In genomic region chr8:46740513-46741280, GRCm38 (mm10) we compare ENCODE assay signal across 8 mouse cellular contexts. TPM values are rescaled to one million over a fixed set of nuclear protein-coding genes. Genes with fewer than 3 reads are reported as not detected.
A peak's percentile ranks its signal among the peaks of the same experiment; 100 is the strongest.
DNase-seq lines count a peak whose midpoint lies in the region; ATAC-seq lines count a peak whose summit lies in the region.

No protein-coding gene starts in this region.

- under 1% methylated on average over 89 of the region's 97 CpGs for WGBS in intestine, embryonic 15.5 days
- WGBS in midbrain, embryonic 10.5 days = under 1% methylated on average over 96 of the region's 97 CpGs

- no peaks in the 10 kb centered on the region for H3K36me3 ChIP-seq in intestine, embryonic 15.5 days
- H3K36me3 ChIP-seq in midbrain, embryonic 10.5 days = 0 out of 2 replicates have a peak, but pooled peaks cover 4% of the 10 kb centered on the region

- peak; percentile 82 to 93 for DNase-seq in adrenal gland, adult (ENCODE audit: inconsistent age in 2 of 2, low spot score in 1 of 2)
- DNase-seq in embryo, embryonic 10.5 days (ENCODE audit: low spot score) = peak; percentile 73
- DNase-seq in gastrocnemius, postnatal 36 days = peak; percentile 66 to 70
- peak; percentile 64 for DNase-seq in left cerebral cortex, postnatal 4 days
- peak; percentile 78 for DNase-seq in midbrain, embryonic 10.5 days (ENCODE audit: low spot score)
- peak; percentile 77 for DNase-seq in right cerebral cortex, postnatal 25 days
- peak; percentile 55 to 60 for DNase-seq in urinary bladder, postnatal 36 days (ENCODE audit: low spot score in 2 of 2)

- intact Hi-C loops in gastrocnemius, postnatal 36 days (cut with DNase I) = loop anchor here (5.0 kb wide), 2 partner anchors 52 to 102 kb away; no protein-coding TSS in a partner anchor
- intact Hi-C loops in left cerebral cortex, postnatal 4 days (cut with DNase I) = no loop called here

- H3K27me3 ChIP-seq in intestine, embryonic 15.5 days (replicated peaks) = no peaks in the 10 kb centered on the region
- peaks cover 11% of the 10 kb centered on the region; the same call in 1 of the 2 replicates for H3K27me3 ChIP-seq in midbrain, embryonic 10.5 days (ENCODE audit: low read depth, poor library complexity, severe bottlenecking)

- peak overlapping the region; percentile 96 for H3K4me3 ChIP-seq in intestine, embryonic 15.5 days (replicated peaks)
- peak overlapping the region; percentile 93 for H3K4me3 ChIP-seq in midbrain, embryonic 10.5 days

- peak; percentile 67 for ATAC-seq in intestine, embryonic 15.5 days

- peak overlapping the region; percentile 97 for H3K9ac ChIP-seq in intestine, embryonic 15.5 days

- H3K27ac ChIP-seq in intestine, embryonic 15.5 days = peak overlapping the region; percentile 95
- H3K27ac ChIP-seq in midbrain, embryonic 10.5 days (replicated peaks) = peak overlapping the region; percentile 98

- H3K4me1 ChIP-seq in intestine, embryonic 15.5 days (replicated peaks) = peaks cover 22% of the 10 kb centered on the region
- peaks cover 24% of the 10 kb centered on the region for H3K4me1 ChIP-seq in midbrain, embryonic 10.5 days

- peak overlapping the region; percentile 75 for H3K4me2 ChIP-seq in intestine, embryonic 15.5 days (replicated peaks)

- H3K9me3 ChIP-seq in intestine, embryonic 15.5 days = no peaks in the 10 kb centered on the region
- H3K9me3 ChIP-seq in midbrain, embryonic 10.5 days (replicated peaks) = peaks cover 7% of the 10 kb centered on the region; the same call in 1 of the 2 replicates

RNA-seq across cellular contexts. Expression of gene Irf2, which starts 1.2 kb away (rescaled TPM):
- total RNA-seq in gastrocnemius, postnatal 36 days (2021) = 10 to 100 TPM; 27.3 to 36.0 TPM
- 26.6 and 34.7 TPM in 2 replicates for polyA plus RNA-seq in intestine, embryonic 15.5 days (2015; fragmentation: Nextera tagmentation; extraction: Ambion mirVana)
- 10 to 100 TPM; 23.1 to 26.0 TPM for total RNA-seq in left cerebral cortex, postnatal 4 days (2021)
- polyA plus RNA-seq in midbrain, embryonic 10.5 days (2016; fragmentation: Nextera tagmentation; extraction: Ambion mirVana) = 7.4 and 8.6 TPM in 2 replicates

Comparison
In these comparisons a context has a peak if more than half of its experiments do, and no peak if none do; other contexts are left out.
1. Peak in every context shown above with its lines: DNase-seq, ATAC-seq, H3K4me3 ChIP-seq and H3K27ac ChIP-seq.